In the genomic region with DNA sequence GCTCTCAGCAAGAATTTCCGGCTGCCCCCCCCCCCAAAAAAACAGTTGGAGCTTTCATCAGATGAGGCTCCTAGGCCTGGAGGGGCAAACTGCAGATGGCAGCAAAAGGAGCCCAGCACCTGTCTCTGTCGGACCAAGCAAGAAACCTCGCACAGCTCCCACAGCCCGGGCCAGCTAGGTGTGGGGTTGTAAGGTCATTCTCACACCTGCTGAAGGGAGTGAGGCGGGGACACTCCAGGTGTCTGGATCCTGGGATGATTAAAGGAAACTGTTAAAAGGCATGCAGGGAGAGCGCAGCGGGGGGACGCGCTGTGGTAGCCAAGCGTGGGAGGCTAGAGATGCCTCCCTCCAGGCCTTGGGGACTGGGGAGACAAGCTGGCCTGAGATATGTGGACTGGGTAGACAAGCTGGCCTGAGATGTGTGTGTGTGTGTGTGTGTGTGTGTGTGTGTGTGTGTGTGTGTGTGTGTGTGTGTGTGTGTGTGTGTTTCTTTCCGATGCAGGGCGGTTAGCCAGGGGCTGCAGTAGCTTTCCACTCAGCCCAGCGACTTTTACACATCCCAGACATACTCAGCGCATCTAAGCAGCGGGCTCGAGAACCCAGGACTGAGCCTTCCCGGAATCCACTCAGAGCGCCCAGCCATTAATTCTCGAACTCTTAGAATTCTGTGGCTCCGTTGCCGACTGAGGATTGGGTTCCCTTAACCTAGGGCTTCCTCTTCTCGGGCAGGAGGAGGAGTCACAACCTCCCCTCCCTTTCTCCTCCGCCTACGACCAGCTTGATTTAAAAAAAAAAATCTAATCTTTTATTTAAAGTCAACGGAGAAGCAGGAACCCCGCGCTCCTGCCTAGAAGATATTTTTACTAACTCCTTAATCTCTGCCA, we compare ENCODE assay signal across 8 mouse cellular contexts. TPM values are rescaled to one million over a fixed set of nuclear protein-coding genes. Genes with fewer than 3 reads are reported as not detected.
A peak's percentile ranks its signal among the peaks of the same experiment; 100 is the strongest.
DNase-seq lines count a peak whose midpoint lies in the region; ATAC-seq and TF ChIP-seq lines count a peak whose summit lies in the region.

No protein-coding gene starts in this region.

- H3K36me3 ChIP-seq in intestine, embryonic 15.5 days = no peaks in the 10 kb centered on the region
- no peaks in the 10 kb centered on the region for H3K36me3 ChIP-seq in limb, embryonic 11.5 days (ENCODE audit: control insufficient read depth, insufficient read depth, low read length)
- H3K36me3 ChIP-seq in midbrain, embryonic 11.5 days (ENCODE audit: control insufficient read depth, insufficient read depth, low read length) = no peaks in the 10 kb centered on the region
- H3K36me3 ChIP-seq in small intestine, adult 2 months (ENCODE audit: control insufficient read depth, insufficient read depth, low read length) = no peaks in the 10 kb centered on the region

- peak; percentile 6 to 14 for DNase-seq in frontal cortex, postnatal 10 days (ENCODE audit: low spot score in 2 of 2)
- peak; percentile 48 for DNase-seq in embryo, embryonic 10.5 days (ENCODE audit: low spot score)
- DNase-seq in gastrocnemius, postnatal 4 days (ENCODE audit: low spot score in 2 of 2) = peak; percentile 16 to 23
- DNase-seq in limb, embryonic 11.5 days (ENCODE audit: low spot score) = peak; percentile 34
- DNase-seq in midbrain, embryonic 11.5 days (ENCODE audit: low spot score, missing footprints) = peak; percentile 90

- no peaks in the 10 kb centered on the region for H3K9me3 ChIP-seq in intestine, embryonic 15.5 days
- no peaks in the 10 kb centered on the region for H3K9me3 ChIP-seq in limb, embryonic 11.5 days (ENCODE audit: control insufficient read depth, low read length)
- H3K9me3 ChIP-seq in midbrain, embryonic 11.5 days (ENCODE audit: control insufficient read depth, low read length) = no peaks in the 10 kb centered on the region

- no peak for TF ChIP-seq POLR2A in small intestine, adult 2 months (IDR thresholded peaks at IDR 0.05; ENCODE audit: low read depth, low read length)

- no peaks in the 10 kb centered on the region for H3K27me3 ChIP-seq in intestine, embryonic 15.5 days (replicated peaks)
- peaks cover 7% of the 10 kb centered on the region for H3K27me3 ChIP-seq in limb, embryonic 11.5 days (ENCODE audit: control insufficient read depth, insufficient read depth, low read length)
- H3K27me3 ChIP-seq in midbrain, embryonic 11.5 days (ENCODE audit: control insufficient read depth, insufficient read depth, low read length) = no peaks in the 10 kb centered on the region
- H3K27me3 ChIP-seq in small intestine, adult 2 months (ENCODE audit: control insufficient read depth, insufficient read depth, low read length) = no peaks in the 10 kb centered on the region

- peak overlapping the region; percentile 62 for H3K4me3 ChIP-seq in intestine, embryonic 15.5 days (replicated peaks)
- peak overlapping the region; percentile 67 for H3K4me3 ChIP-seq in limb, embryonic 11.5 days (ENCODE audit: low read depth, low read length)
- peak overlapping the region; percentile 63 for H3K4me3 ChIP-seq in midbrain, embryonic 11.5 days (ENCODE audit: low read depth, low read length)
- H3K4me3 ChIP-seq in small intestine, adult 2 months (ENCODE audit: low read depth, low read length) = peak overlapping the region; percentile 99

- peak overlapping the region; percentile 45; the same call in 1 of the 2 replicates for H3K9ac ChIP-seq in intestine, embryonic 15.5 days
- H3K9ac ChIP-seq in limb, embryonic 11.5 days (ENCODE audit: low read length) = no peak overlapping the region
- H3K9ac ChIP-seq in midbrain, embryonic 11.5 days (ENCODE audit: low read length) = peak overlapping the region; percentile 36

- 23% methylated on average over 25 of the region's 27 CpGs for WGBS in intestine, embryonic 15.5 days
- WGBS in limb, embryonic 11.5 days = 20% methylated on average over 25 of the region's 27 CpGs
- 13% methylated on average over 25 of the region's 27 CpGs for WGBS in midbrain, embryonic 11.5 days
- WGBS in small intestine, adult 2 months = 18% methylated on average over 26 of the region's 27 CpGs

- peak overlapping the region; percentile 89 for H3K27ac ChIP-seq in intestine, embryonic 15.5 days
- H3K27ac ChIP-seq in limb, embryonic 11.5 days (replicated peaks; ENCODE audit: low read depth, low read length) = no peak overlapping the region; the same call in 1 of the 2 replicates
- no peak overlapping the region for H3K27ac ChIP-seq in midbrain, embryonic 11.5 days (ENCODE audit: low read depth, low read length)
- peak overlapping the region; percentile 82 for H3K27ac ChIP-seq in small intestine, adult 2 months (ENCODE audit: insufficient read depth, low read depth, low read length)

- H3K4me1 ChIP-seq in intestine, embryonic 15.5 days (replicated peaks) = no peaks in the 10 kb centered on the region
- no peaks in the 10 kb centered on the region for H3K4me1 ChIP-seq in limb, embryonic 11.5 days (ENCODE audit: control insufficient read depth, insufficient read depth, low read length)
- no peaks in the 10 kb centered on the region for H3K4me1 ChIP-seq in midbrain, embryonic 11.5 days (ENCODE audit: control insufficient read depth, insufficient read depth, low read length)
- H3K4me1 ChIP-seq in small intestine, adult 2 months (ENCODE audit: control insufficient read depth, insufficient read depth, insufficient read length, low read length) = no peaks in the 10 kb centered on the region

- TF ChIP-seq CTCF in small intestine, adult 2 months (IDR thresholded peaks at IDR 0.05; ENCODE audit: extremely low read depth, insufficient read length, insufficient replicate concordance, low read depth, low read length) = no peak

- no peak for ATAC-seq in frontal cortex, adult (ENCODE audit: low TSS enrichment)
- ATAC-seq in intestine, embryonic 15.5 days = peak; percentile 39
- ATAC-seq in limb, embryonic 11.5 days (ENCODE audit: insufficient number of reproducible peaks, low FRiP score, low TSS enrichment, low read depth) = no peak
- no peak for ATAC-seq in midbrain, embryonic 11.5 days (ENCODE audit: low FRiP score)

- peak overlapping the region; percentile 68 for H3K4me2 ChIP-seq in intestine, embryonic 15.5 days (replicated peaks)
- peak overlapping the region; percentile 45 for H3K4me2 ChIP-seq in limb, embryonic 11.5 days (ENCODE audit: low read depth, severe bottlenecking)
- peak overlapping the region; percentile 43 for H3K4me2 ChIP-seq in midbrain, embryonic 11.5 days

RNA-seq across cellular contexts. Expression of a gene that starts 44.1 kb away (rescaled TPM):
- total RNA-seq in gastrocnemius, postnatal 4 days (2021) = 100 to 1,000 TPM; 108 TPM
- polyA plus RNA-seq in intestine, embryonic 15.5 days (2015; fragmentation: Nextera tagmentation; extraction: Ambion mirVana) = 4.6 and 5.3 TPM in 2 replicates
- 6.2 and 7.1 TPM in 2 replicates for polyA plus RNA-seq in limb, embryonic 11.5 days (2014; fragmentation: Nextera tagmentation; extraction: Ambion mirVana)
- 5.7 and 6.5 TPM in 2 replicates for polyA plus RNA-seq in midbrain, embryonic 11.5 days (2014; fragmentation: Nextera tagmentation; extraction: Ambion mirVana)
- polyA plus RNA-seq in small intestine, adult 2 months (2012; rRNA removed) = 3.8 and 7.8 TPM in 2 replicates

Comparison
In these comparisons a context has a peak if more than half of its experiments do, and no peak if none do; other contexts are left out.
1. DNase-seq: peak in every context shown above with its lines; median percentile 90 in midbrain, embryonic 11.5 days; 48 in embryo, embryonic 10.5 days; 34 in limb, embryonic 11.5 days; 20 in gastrocnemius, postnatal 4 days; 10 in frontal cortex, postnatal 10 days.
2. H3K27ac ChIP-seq: peak in intestine, embryonic 15.5 days (single experiment) and small intestine, adult 2 months (single experiment); none in limb, embryonic 11.5 days (single experiment) and midbrain, embryonic 11.5 days (single experiment).
3. Peak in every context shown above with its lines, with median percentiles within 50 percentile points of each other: H3K4me2 ChIP-seq and H3K4me3 ChIP-seq.